Mouse (Mus musculus): ENCODE results near the gene Gm20458. TPM values are rescaled to one million over a fixed set of nuclear protein-coding genes. Genes with fewer than 3 reads are reported as not detected.

Gene Gm20458
- polyA plus RNA-seq, 1 experiment, result 27.8 TPM

DNA sequence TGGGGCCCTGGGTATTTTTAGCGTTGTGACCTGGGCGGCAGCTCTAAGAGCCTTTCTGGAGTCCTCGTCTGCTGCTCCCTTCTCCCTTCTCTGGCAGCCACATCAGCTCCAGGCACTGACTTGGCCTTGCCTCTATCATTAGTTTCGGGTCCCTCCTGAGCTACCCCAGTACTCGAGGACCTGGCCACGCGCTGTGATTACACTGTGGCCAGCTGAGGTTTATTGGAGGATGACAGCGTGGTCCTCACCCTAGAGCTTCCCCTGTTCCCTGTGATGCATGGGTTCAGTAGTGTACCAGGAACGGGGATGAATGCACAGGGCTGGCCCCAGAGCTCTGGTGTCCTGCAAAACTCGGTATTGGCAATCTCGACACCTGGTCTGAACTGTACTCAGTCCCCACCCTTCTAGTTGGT lies 26.4 kb downstream of the Gm20458 start:
- H3K27ac ChIP-seq (ENCODE audit: control insufficient read depth, insufficient read depth, low read length), result no peak overlapping the region
- H3K27me3 ChIP-seq (ENCODE audit: control insufficient read depth, insufficient read depth, low read length), result peaks cover 14% of the 10 kb centered on the region; the same call in 1 of the 2 replicates

DNA sequence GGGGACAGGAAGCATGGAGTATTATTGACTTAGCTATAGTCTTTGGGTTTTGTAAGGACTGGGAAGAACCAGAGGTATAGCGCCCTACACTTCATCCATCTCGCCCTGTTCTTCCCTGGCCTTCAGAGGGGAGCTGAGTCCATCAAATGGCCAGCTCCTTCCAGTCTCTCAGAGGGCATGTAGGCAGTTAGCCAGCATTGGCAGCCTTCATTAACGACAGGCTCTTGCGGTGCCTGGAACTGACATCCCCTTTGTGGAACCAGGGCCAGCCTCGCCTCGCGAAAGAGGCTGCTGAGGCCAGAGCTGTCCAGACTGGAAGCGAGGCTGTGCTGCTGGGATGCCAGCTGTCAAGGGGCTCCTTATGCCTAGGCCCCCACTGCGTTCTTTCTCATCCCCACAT lies 27.0 kb downstream of the Gm20458 start:
- Histone ChIP-seq H3K27me3 (ENCODE audit: control insufficient read depth, insufficient read depth, low read length) (peaks cover 14% of the 10 kb centered on the region; the same call in 1 of the 2 replicates), H3K4me3 (ENCODE audit: control insufficient read depth, insufficient read depth, low read length) (no peak overlapping the region), H3K4me1 (replicated peaks; ENCODE audit: control insufficient read depth, insufficient read depth, low read length) (peaks cover 5% of the 10 kb centered on the region), H3K36me3 (ENCODE audit: control insufficient read depth, insufficient read depth, low read length) (no peaks in the 10 kb centered on the region), H3K27ac (ENCODE audit: control insufficient read depth, insufficient read depth, low read length) (no peak overlapping the region)
- TF ChIP-seq POLR2A (IDR thresholded peaks at IDR 0.05; ENCODE audit: control insufficient read depth, extremely low read depth, insufficient read depth, low read length, poor library complexity) (no peak), CTCF (IDR thresholded peaks at IDR 0.05; ENCODE audit: borderline replicate concordance, control insufficient read depth, extremely low read depth, insufficient read depth, low read length, poor library complexity) (no peak)
- no peak for DNase-seq
- 89% methylated on average over 9 of the region's 9 CpGs for WGBS

More for the DNA sequence above, 26.4 kb downstream of the Gm20458 start:
- Histone ChIP-seq H3K4me1 (replicated peaks; ENCODE audit: control insufficient read depth, insufficient read depth, low read length) (peaks cover 5% of the 10 kb centered on the region), H3K36me3 (ENCODE audit: control insufficient read depth, insufficient read depth, low read length) (no peaks in the 10 kb centered on the region), H3K4me3 (ENCODE audit: control insufficient read depth, insufficient read depth, low read length) (peak overlapping the region; percentile 46; the same call in 1 of the 2 replicates)
- DNase-seq, result no peak
- WGBS, result 24% methylated on average over 11 of the region's 11 CpGs
- TF ChIP-seq POLR2A (IDR thresholded peaks at IDR 0.05; ENCODE audit: control insufficient read depth, extremely low read depth, insufficient read depth, low read length, poor library complexity), result no peak
- TF ChIP-seq CTCF (IDR thresholded peaks at IDR 0.05; ENCODE audit: borderline replicate concordance, control insufficient read depth, extremely low read depth, insufficient read depth, low read length, poor library complexity), result no peak

DNA sequence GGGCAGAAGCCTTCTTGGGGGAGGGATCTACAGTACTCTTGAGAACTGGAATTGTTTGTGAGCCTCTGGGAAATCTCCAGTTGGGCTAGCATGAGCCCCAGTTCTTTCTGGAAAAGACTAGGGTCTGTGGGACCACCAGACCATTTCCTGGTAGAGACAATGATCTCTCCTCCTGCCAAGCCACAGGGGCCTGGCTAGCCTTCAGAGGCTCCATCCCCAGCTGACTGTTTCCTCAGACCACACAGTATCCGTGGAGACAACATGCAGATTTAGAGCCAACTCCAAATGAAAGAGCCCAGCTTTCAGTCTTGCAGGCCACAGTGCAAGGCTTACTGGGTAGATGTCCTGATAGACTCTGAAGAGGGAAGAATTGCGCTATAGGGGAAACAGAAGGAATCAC lies 33.4 kb downstream of the Gm20458 start:
- DNase-seq, result no peak
- H3K27me3 ChIP-seq (ENCODE audit: control insufficient read depth, insufficient read depth, low read length), result no peaks in the 10 kb centered on the region
- no peak overlapping the region for H3K27ac ChIP-seq (ENCODE audit: control insufficient read depth, insufficient read depth, low read length)
- TF ChIP-seq POLR2A (IDR thresholded peaks at IDR 0.05; ENCODE audit: control insufficient read depth, extremely low read depth, insufficient read depth, low read length, poor library complexity) (no peak), CTCF (IDR thresholded peaks at IDR 0.05; ENCODE audit: borderline replicate concordance, control insufficient read depth, extremely low read depth, insufficient read depth, low read length, poor library complexity) (no peak)
- WGBS, result 80% methylated on average over 2 of the region's 2 CpGs
- peaks cover 6% of the 10 kb centered on the region for H3K4me1 ChIP-seq (replicated peaks; ENCODE audit: control insufficient read depth, insufficient read depth, low read length)
- no peak overlapping the region for H3K4me3 ChIP-seq (ENCODE audit: control insufficient read depth, insufficient read depth, low read length)
- H3K36me3 ChIP-seq (ENCODE audit: control insufficient read depth, insufficient read depth, low read length), result no peaks in the 10 kb centered on the region

DNA sequence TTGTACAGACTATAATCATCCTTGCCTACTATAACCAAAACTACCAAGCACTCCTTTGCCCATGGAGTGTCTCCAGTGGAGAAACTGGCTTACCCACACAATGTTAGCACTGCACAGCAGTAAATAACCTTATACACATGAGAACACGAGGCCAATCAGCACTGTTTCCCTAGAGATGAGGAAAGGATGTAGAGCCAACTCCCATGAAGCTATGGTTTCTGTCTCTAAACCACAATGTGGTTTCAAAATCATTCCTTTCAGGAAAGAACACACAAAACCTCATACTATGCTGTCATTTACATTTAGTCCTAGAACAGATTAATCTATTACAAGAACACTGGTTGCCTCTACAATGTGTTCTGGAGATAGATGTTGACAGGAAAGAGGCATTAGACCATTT lies 35.6 kb downstream of the Gm20458 start:
- H3K4me3 ChIP-seq (ENCODE audit: control insufficient read depth, insufficient read depth, low read length), result no peak overlapping the region
- no peaks in the 10 kb centered on the region for H3K27me3 ChIP-seq (ENCODE audit: control insufficient read depth, insufficient read depth, low read length)
- H3K36me3 ChIP-seq (ENCODE audit: control insufficient read depth, insufficient read depth, low read length), result peaks cover 14% of the 10 kb centered on the region; the same call in 1 of the 2 replicates
- TF ChIP-seq POLR2A (IDR thresholded peaks at IDR 0.05; ENCODE audit: control insufficient read depth, extremely low read depth, insufficient read depth, low read length, poor library complexity), result no peak
- TF ChIP-seq CTCF (IDR thresholded peaks at IDR 0.05; ENCODE audit: borderline replicate concordance, control insufficient read depth, extremely low read depth, insufficient read depth, low read length, poor library complexity), result no peak
- H3K27ac ChIP-seq (ENCODE audit: control insufficient read depth, insufficient read depth, low read length), result no peak overlapping the region
- DNase-seq, result no peak
- peaks cover 6% of the 10 kb centered on the region for H3K4me1 ChIP-seq (replicated peaks; ENCODE audit: control insufficient read depth, insufficient read depth, low read length)
- 2% methylated on average over 1 of the region's 1 CpGs for WGBS

DNA sequence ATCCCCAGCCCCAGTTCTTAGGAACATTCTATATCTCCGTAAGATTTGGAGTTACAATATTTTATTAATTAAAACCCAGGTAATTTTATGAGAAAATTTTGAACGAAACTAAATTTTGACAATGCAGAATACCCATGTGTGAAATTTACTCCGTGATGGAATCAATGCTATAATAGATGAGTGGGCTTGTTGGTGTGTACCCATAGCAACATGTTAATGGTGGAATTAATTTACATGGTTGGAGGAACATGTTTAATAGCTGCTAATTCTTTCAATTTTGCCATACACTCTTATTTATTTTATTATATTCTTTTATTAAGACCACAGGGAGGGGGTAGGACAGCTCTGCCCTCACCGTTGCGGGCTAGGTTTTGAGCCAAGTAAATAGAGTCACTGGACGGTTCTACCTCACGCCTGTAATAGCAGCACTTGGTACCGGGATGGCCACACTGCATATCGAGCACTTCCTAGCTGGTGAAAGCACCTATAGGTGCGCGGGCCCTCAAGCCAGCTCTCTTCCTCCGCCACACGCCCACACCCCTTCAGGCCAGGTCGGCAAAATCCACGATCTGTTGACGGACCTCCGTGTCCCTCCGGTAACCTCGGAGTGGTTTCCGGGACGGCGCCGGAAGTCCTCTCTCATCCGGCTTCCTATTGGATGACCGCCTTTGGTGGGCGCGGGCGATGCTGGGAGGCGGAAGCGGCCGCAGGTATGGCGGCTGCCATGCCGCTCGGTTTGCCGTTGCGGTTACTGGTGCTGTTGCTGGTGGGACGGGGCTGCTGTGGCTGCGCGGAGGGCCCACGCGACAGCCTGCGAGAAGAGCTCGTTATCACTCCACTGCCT lies 36.3 kb downstream of the Gm20458 start, which contains the start of gene Pigt:
Gene Pigt (plus strand): TSS at position 674 of the 844 bp plus-strand sequence.
- H3K4me1 ChIP-seq (replicated peaks; ENCODE audit: control insufficient read depth, insufficient read depth, low read length), result peaks cover 6% of the 10 kb centered on the region
- H3K27me3 ChIP-seq (ENCODE audit: control insufficient read depth, insufficient read depth, low read length), result no peaks in the 10 kb centered on the region
- WGBS, result 4% methylated on average over 43 of the region's 43 CpGs
- TF ChIP-seq POLR2A (IDR thresholded peaks at IDR 0.05; ENCODE audit: control insufficient read depth, extremely low read depth, insufficient read depth, low read length, poor library complexity), result peak; percentile 93
- TF ChIP-seq CTCF (IDR thresholded peaks at IDR 0.05; ENCODE audit: borderline replicate concordance, control insufficient read depth, extremely low read depth, insufficient read depth, low read length, poor library complexity), result peak; percentile 33; the same call in 1 of the 2 replicates
- peak; percentile 85 for DNase-seq
- H3K27ac ChIP-seq (ENCODE audit: control insufficient read depth, insufficient read depth, low read length), result no peak within 1 kb of the TSS
- peak within 1 kb of the TSS; percentile 95 for H3K4me3 ChIP-seq (ENCODE audit: control insufficient read depth, insufficient read depth, low read length)
- peaks cover 18% of the 10 kb centered on the region; the same call in 1 of the 2 replicates for H3K36me3 ChIP-seq (ENCODE audit: control insufficient read depth, insufficient read depth, low read length)

DNA sequence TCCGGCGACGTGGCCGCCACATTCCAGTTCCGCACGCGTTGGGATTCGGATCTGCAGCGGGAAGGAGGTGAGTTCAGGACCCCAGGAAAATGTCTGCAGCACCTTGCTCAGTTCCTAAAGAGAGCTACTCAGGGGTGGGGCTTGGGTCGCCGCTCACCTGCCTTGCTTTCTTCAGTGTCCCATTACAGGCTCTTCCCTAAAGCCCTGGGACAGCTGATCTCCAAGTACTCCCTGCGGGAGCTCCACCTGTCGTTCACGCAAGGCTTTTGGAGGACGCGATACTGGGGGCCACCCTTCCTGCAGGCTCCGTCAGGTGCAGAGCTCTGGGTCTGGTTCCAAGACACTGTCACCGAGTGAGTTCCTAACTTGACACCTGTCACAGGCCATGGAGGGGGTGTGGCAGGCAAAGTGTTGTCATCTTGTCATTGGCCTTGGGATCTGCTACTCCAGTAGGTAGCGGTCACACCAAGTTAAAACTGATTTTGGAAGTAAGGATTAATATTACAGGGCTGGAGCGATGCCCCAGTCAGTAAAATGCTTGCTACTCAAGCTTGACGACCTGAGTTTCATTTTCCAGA lies 37.0 kb downstream of the Gm20458 start:
- no peak for DNase-seq
- no peak for TF ChIP-seq POLR2A (IDR thresholded peaks at IDR 0.05; ENCODE audit: control insufficient read depth, extremely low read depth, insufficient read depth, low read length, poor library complexity)
- no peak for TF ChIP-seq CTCF (IDR thresholded peaks at IDR 0.05; ENCODE audit: borderline replicate concordance, control insufficient read depth, extremely low read depth, insufficient read depth, low read length, poor library complexity)
- WGBS, result 8% methylated on average over 21 of the region's 21 CpGs
- H3K4me1 ChIP-seq (replicated peaks; ENCODE audit: control insufficient read depth, insufficient read depth, low read length), result peaks cover 6% of the 10 kb centered on the region
- no peaks in the 10 kb centered on the region for H3K27me3 ChIP-seq (ENCODE audit: control insufficient read depth, insufficient read depth, low read length)
- peaks cover 24% of the 10 kb centered on the region for H3K36me3 ChIP-seq (ENCODE audit: control insufficient read depth, insufficient read depth, low read length)
- peak overlapping the region; percentile 95 for H3K4me3 ChIP-seq (ENCODE audit: control insufficient read depth, insufficient read depth, low read length)
- no peak overlapping the region for H3K27ac ChIP-seq (ENCODE audit: control insufficient read depth, insufficient read depth, low read length)

Measured in thymus, adult 2 months (tissue).